Mouse (Mus musculus) right cerebral cortex, adult 18-20 months (tissue): ENCODE measurements at regions not wholly inside any gene's neighbourhood (a gene's known extent, or its start where the extent isn't known, plus 50 kb on each side); places are given as distances from the start of the nearest gene placed in this dataset.
A peak's percentile ranks its signal among the peaks of the same experiment; 100 is the strongest.

Experiments used
- DNase-seq: peaks from one replicate; pipeline ENCODE4 v3.0.0; 2022; ENCODE audit warnings: mixed read lengths

- DNase-seq, result no peak
Observed at GRCm38 (mm10) chr4:80002738-80003635, 830.9 kb upstream of the Tyrp1 start.

- no peak for DNase-seq
Observed at GRCm38 (mm10) chr4:80003636-80004365, 830.1 kb upstream of the Tyrp1 start.

- no peak for DNase-seq
Observed at GRCm38 (mm10) chr4:80004366-80004700, 829.6 kb upstream of the Tyrp1 start.

- DNase-seq, result no peak
Observed at GRCm38 (mm10) chr4:80004788-80005187, 829.1 kb upstream of the Tyrp1 start.

GRCm38 (mm10) chr4:80027876-80028275 lies 806.0 kb upstream of the Tyrp1 start:
- DNase-seq, result no peak

GRCm38 (mm10) chr4:80047956-80048355 lies 786.0 kb upstream of the Tyrp1 start:
- peak; percentile 75 for DNase-seq
